8 mouse cellular contexts compared by ENCODE assay signal in genomic region chr3:96373600-96374342, GRCm38 (mm10).
DNase-seq lines count a peak whose midpoint lies in the region; ATAC-seq and TF ChIP-seq lines count a peak whose summit lies in the region.
"Not testable (repeated sequence)": the region's sequence is repeated elsewhere in the genome, so short reads cannot be mapped to it uniquely, and the experiment has no call there.

No protein-coding gene starts in this region.

- not testable (repeated sequence) for H3K9ac ChIP-seq in embryonic facial prominence, embryonic 11.5 days (replicated peaks; ENCODE audit: low read length); forebrain, embryonic 14.5 days (ENCODE audit: low read length); hindbrain, embryonic 13.5 days; intestine, postnatal 0 days (ENCODE audit: low read depth, low read length); limb, embryonic 14.5 days (ENCODE audit: low read depth, low read length, severe bottlenecking); lung, embryonic 14.5 days; midbrain, embryonic 13.5 days (replicated peaks); neural tube, embryonic 14.5 days (replicated peaks; ENCODE audit: low read depth, low read length)

- H3K27ac ChIP-seq in embryonic facial prominence, embryonic 11.5 days (replicated peaks; ENCODE audit: low read depth, low read length); forebrain, embryonic 14.5 days (ENCODE audit: low read depth, low read length); hindbrain, embryonic 13.5 days; intestine, postnatal 0 days (ENCODE audit: low read depth, low read length); limb, embryonic 14.5 days (replicated peaks; ENCODE audit: low read depth, low read length); lung, embryonic 14.5 days (ENCODE audit: low read depth); midbrain, embryonic 13.5 days; neural tube, embryonic 14.5 days (ENCODE audit: low read depth, low read length): not testable (repeated sequence)

- TF ChIP-seq POLR2A in limb, embryonic 14.5 days (IDR thresholded peaks at IDR 0.05; ENCODE audit: borderline replicate concordance, extremely low read depth, insufficient read depth, insufficient read length), result not testable (repeated sequence)

- not testable (repeated sequence) for H3K36me3 ChIP-seq in embryonic facial prominence, embryonic 11.5 days (replicated peaks; ENCODE audit: control insufficient read depth, insufficient read depth, low read depth, low read length); forebrain, embryonic 14.5 days (ENCODE audit: control insufficient read depth, insufficient read depth, low read length); hindbrain, embryonic 13.5 days; intestine, postnatal 0 days (ENCODE audit: control insufficient read depth, insufficient read depth); limb, embryonic 14.5 days (ENCODE audit: control insufficient read depth, insufficient read depth, low read length); lung, embryonic 14.5 days (ENCODE audit: insufficient read depth); midbrain, embryonic 13.5 days; neural tube, embryonic 14.5 days (ENCODE audit: control insufficient read depth, insufficient read depth, low read length)

- H3K4me1 ChIP-seq in embryonic facial prominence, embryonic 11.5 days (ENCODE audit: control insufficient read depth, insufficient read depth, low read length); forebrain, embryonic 14.5 days (ENCODE audit: control insufficient read depth, insufficient read depth, low read length); hindbrain, embryonic 13.5 days (replicated peaks); intestine, postnatal 0 days (replicated peaks; ENCODE audit: control insufficient read depth, insufficient read depth, low read length); limb, embryonic 14.5 days (ENCODE audit: control insufficient read depth, insufficient read depth, low read length); lung, embryonic 14.5 days (ENCODE audit: insufficient read depth); midbrain, embryonic 13.5 days (replicated peaks); neural tube, embryonic 14.5 days (ENCODE audit: control insufficient read depth, insufficient read depth, low read length): not testable (repeated sequence)

- not testable (repeated sequence) for H3K9me3 ChIP-seq in embryonic facial prominence, embryonic 11.5 days (replicated peaks; ENCODE audit: control insufficient read depth, low read length); forebrain, embryonic 14.5 days (replicated peaks; ENCODE audit: control insufficient read depth, low read length); hindbrain, embryonic 13.5 days; intestine, postnatal 0 days (ENCODE audit: control insufficient read depth); limb, embryonic 14.5 days (ENCODE audit: control insufficient read depth, low read length); lung, embryonic 14.5 days (ENCODE audit: low read depth, low read length); midbrain, embryonic 13.5 days; neural tube, embryonic 14.5 days (ENCODE audit: control insufficient read depth, low read length)

- peak; percentile 91 for ATAC-seq in embryonic facial prominence, embryonic 11.5 days (replicated peaks; ENCODE audit: insufficient number of reproducible peaks, low FRiP score, low TSS enrichment, low read depth)
- ATAC-seq in forebrain, embryonic 14.5 days, result peak; percentile 77
- peak; percentile 49; the same call in 1 of the 2 replicates for ATAC-seq in hindbrain, embryonic 13.5 days (ENCODE audit: low FRiP score)
- ATAC-seq in intestine, postnatal 0 days, result peak; percentile 85
- ATAC-seq in limb, embryonic 14.5 days (ENCODE audit: low FRiP score, low read depth), result peak; percentile 87
- ATAC-seq in lung, embryonic 14.5 days (ENCODE audit: insufficient read depth), result peak; percentile 84
- ATAC-seq in midbrain, embryonic 13.5 days, result peak; percentile 87
- ATAC-seq in neural tube, embryonic 14.5 days (ENCODE audit: low read depth), result peak; percentile 75

- not testable (repeated sequence) for DNase-seq in embryonic facial prominence, embryonic 11.5 days (ENCODE audit: low spot score); forebrain, embryonic 14.5 days (ENCODE audit: low spot score); limb, embryonic 14.5 days (ENCODE audit: low spot score); lung, embryonic 14.5 days

- H3K4me3 ChIP-seq in embryonic facial prominence, embryonic 11.5 days (ENCODE audit: low read depth, low read length); forebrain, embryonic 14.5 days (ENCODE audit: low read depth, low read length); hindbrain, embryonic 13.5 days; intestine, postnatal 0 days (ENCODE audit: low read depth, low read length); limb, embryonic 14.5 days (replicated peaks; ENCODE audit: low read length); lung, embryonic 14.5 days (ENCODE audit: low read depth, low read length); midbrain, embryonic 13.5 days (replicated peaks); neural tube, embryonic 14.5 days (ENCODE audit: low read depth, low read length): not testable (repeated sequence)

- not testable (repeated sequence) for TF ChIP-seq CTCF in intestine, postnatal 0 days (IDR thresholded peaks at IDR 0.05; ENCODE audit: low read depth); lung, embryonic 14.5 days (IDR thresholded peaks at IDR 0.05; ENCODE audit: low read depth)

- H3K4me2 ChIP-seq in embryonic facial prominence, embryonic 11.5 days (ENCODE audit: low read depth, low read length); forebrain, embryonic 14.5 days (ENCODE audit: low read length); hindbrain, embryonic 13.5 days; intestine, postnatal 0 days (replicated peaks; ENCODE audit: low read depth); limb, embryonic 14.5 days (replicated peaks; ENCODE audit: low read depth, low read length, severe bottlenecking); lung, embryonic 14.5 days; midbrain, embryonic 13.5 days (replicated peaks); neural tube, embryonic 14.5 days (ENCODE audit: low read depth, low read length): not testable (repeated sequence)

- 0% methylated on average over 1 of the region's 43 CpGs for WGBS in embryonic facial prominence, embryonic 11.5 days
- WGBS in forebrain, embryonic 14.5 days, result 11% methylated on average over 2 of the region's 43 CpGs
- 10% methylated on average over 2 of the region's 43 CpGs for WGBS in hindbrain, embryonic 13.5 days
- WGBS in intestine, postnatal 0 days, result 40% methylated on average over 2 of the region's 43 CpGs
- WGBS in limb, embryonic 14.5 days, result 0% methylated on average over 2 of the region's 43 CpGs
- 8% methylated on average over 2 of the region's 43 CpGs for WGBS in lung, embryonic 14.5 days
- 20% methylated on average over 1 of the region's 43 CpGs for WGBS in midbrain, embryonic 13.5 days
- no CpG with 5 or more reads among the region's 43 CpGs for WGBS in neural tube, embryonic 14.5 days

- H3K27me3 ChIP-seq in embryonic facial prominence, embryonic 11.5 days (ENCODE audit: control insufficient read depth, insufficient read depth, low read length); forebrain, embryonic 14.5 days (replicated peaks; ENCODE audit: control insufficient read depth, insufficient read depth, low read length); hindbrain, embryonic 13.5 days; intestine, postnatal 0 days (replicated peaks; ENCODE audit: control insufficient read depth, insufficient read depth, low read length); limb, embryonic 14.5 days (ENCODE audit: control insufficient read depth, insufficient read depth, low read length); lung, embryonic 14.5 days (ENCODE audit: insufficient read depth, low read length); midbrain, embryonic 13.5 days; neural tube, embryonic 14.5 days (ENCODE audit: control insufficient read depth, insufficient read depth, low read length): not testable (repeated sequence)
